Mouse (Mus musculus) lung, postnatal 0 days (tissue): ENCODE measurements at regions not wholly inside any gene's neighbourhood (a gene's known extent, or its start where the extent isn't known, plus 50 kb on each side); places are given as distances from the start of the nearest gene placed in this dataset.

Experiments used
- ATAC-seq: fragments of 200-750 bp; cut with Nextera tagmentation; 2 replicates; pipeline ENCODE4 v1.8.0; 2017; ENCODE audit warnings: moderate library complexity
- DNase-seq: peaks from one replicate; pipeline ENCODE4 v3.0.0-alpha.2; 2016; ENCODE audit warnings: low spot score
- H3K27ac ChIP-seq: fragments of 300-500 bp; sonication (generic); 2 replicates; pipeline ENCODE4 v1.5.1; 2014; ENCODE audit warnings: antibody characterized with exemption, mild to moderate bottlenecking, low read length, mixed read lengths
- H3K27me3 ChIP-seq: fragments of 300-500 bp; sonication (generic); replicated peaks from 2 replicates; pipeline ENCODE4 v1.6.1; 2014; ENCODE audit warnings: low read length, mixed read lengths; ENCODE audit not compliant: insufficient read depth
- H3K36me3 ChIP-seq: fragments of 300-500 bp; sonication (generic); 2 replicates; pipeline ENCODE4 v1.6.1; 2014; ENCODE audit warnings: low read length, mixed read lengths; ENCODE audit not compliant: insufficient read depth
- H3K4me1 ChIP-seq: fragments of 300-500 bp; sonication (generic); 2 replicates; pipeline ENCODE4 v1.6.1; 2014; ENCODE audit warnings: antibody characterized with exemption, low read depth, low read length, mixed read lengths; ENCODE audit not compliant: insufficient read depth
- H3K4me2 ChIP-seq: fragments of 300-500 bp; sonication (generic); replicated peaks from 2 replicates; pipeline ENCODE4 v1.6.1; 2014; ENCODE audit warnings: low read depth, mild to moderate bottlenecking, low read length, moderate library complexity, mixed read lengths
- H3K4me3 ChIP-seq: fragments of 300-500 bp; sonication (generic); 2 replicates; pipeline ENCODE4 v1.5.1; 2014; ENCODE audit warnings: low read depth, low read length
- H3K9ac ChIP-seq: fragments of 300-500 bp; sonication (generic); replicated peaks from 2 replicates; pipeline ENCODE4 v1.6.1; 2014; ENCODE audit warnings: low read depth, mild to moderate bottlenecking
- H3K9me3 ChIP-seq: fragments of 300-500 bp; sonication (generic); 2 replicates; pipeline ENCODE4 v1.6.1; 2016; ENCODE audit warnings: low read length, mixed read lengths
- CTCF ChIP-seq: IDR thresholded peaks from 2 replicates; pipeline ENCODE4 v1.5.1; 2016; ENCODE audit warnings: antibody characterized with exemption, mild to moderate bottlenecking
- EP300 ChIP-seq: IDR thresholded peaks from 2 replicates; pipeline ENCODE4 v1.6.1; 2016; ENCODE audit warnings: antibody characterized with exemption, mild to moderate bottlenecking, control low read depth
- WGBS: fragments of 180-500 bp; shearing (Covaris S2); extraction: QIAGEN DNeasy Blood & Tissue Kit; methylation state at CpG from one replicate; pipeline ENCODE4 v1.1.7; 2014; 5-methylcytosine and 5-hydroxymethylcytosine counted together

GRCm38 (mm10) chr11:111526010-111526742 lies 460.2 kb downstream of the Kcnj2 start:
- no peaks in the 10 kb centered on the region for H3K4me1 ChIP-seq
- no peak overlapping the region for H3K4me3 ChIP-seq
- no peaks in the 10 kb centered on the region for H3K27me3 ChIP-seq
- no peak overlapping the region for H3K9ac ChIP-seq
- DNase-seq (no peak), ATAC-seq (no peak)
- no peak for TF ChIP-seq CTCF
- TF ChIP-seq EP300 = no peak
- H3K4me2 ChIP-seq = no peak overlapping the region
- no peaks in the 10 kb centered on the region for H3K36me3 ChIP-seq
- H3K9me3 ChIP-seq = no peaks in the 10 kb centered on the region
- H3K27ac ChIP-seq = no peak overlapping the region
- WGBS = 72% methylated on average over 6 of the region's 6 CpGs

- TF ChIP-seq CTCF (no peak), EP300 (no peak)
- no peaks in the 10 kb centered on the region for H3K27me3 ChIP-seq
- no peaks in the 10 kb centered on the region for H3K9me3 ChIP-seq
- no peak overlapping the region for H3K4me3 ChIP-seq
- WGBS = 68% methylated on average over 9 of the region's 9 CpGs
- ATAC-seq = no peak
- no peak overlapping the region for H3K4me2 ChIP-seq
- no peak overlapping the region for H3K9ac ChIP-seq
- DNase-seq = no peak
- no peaks in the 10 kb centered on the region for H3K36me3 ChIP-seq
- H3K4me1 ChIP-seq = no peaks in the 10 kb centered on the region
- H3K27ac ChIP-seq = no peak overlapping the region
These were observed 463.6 kb downstream of the Kcnj2 start for GRCm38 (mm10) chr11:111529591-111529990.

DNA sequence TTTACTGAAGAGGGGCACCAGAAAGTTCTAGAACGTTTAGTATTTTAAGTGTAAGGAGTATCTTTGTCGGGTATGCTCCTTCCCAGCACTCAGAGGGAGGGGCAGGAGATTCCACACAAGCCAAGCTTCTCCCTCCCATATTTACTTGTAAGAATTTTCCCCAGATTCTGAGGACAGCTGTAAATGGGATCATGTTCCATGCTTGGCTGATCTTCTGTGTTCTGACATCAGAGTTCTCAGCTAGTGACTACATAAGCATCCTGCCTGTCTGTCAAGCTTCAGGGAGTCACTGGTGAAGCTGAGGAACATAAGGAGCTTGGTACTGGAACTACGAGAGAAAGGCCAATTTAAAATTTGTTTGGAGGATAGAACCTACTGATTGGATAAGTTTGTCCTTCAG lies 464.9 kb downstream of the Kcnj2 start:
- Histone ChIP-seq H3K9ac (no peak overlapping the region), H3K4me1 (no peaks in the 10 kb centered on the region), H3K27me3 (no peaks in the 10 kb centered on the region), H3K4me2 (no peak overlapping the region), H3K4me3 (no peak overlapping the region), H3K9me3 (no peaks in the 10 kb centered on the region), H3K27ac (no peak overlapping the region), H3K36me3 (no peaks in the 10 kb centered on the region)
- TF ChIP-seq CTCF (no peak), EP300 (no peak)
- ATAC-seq (no peak), DNase-seq (no peak)
- WGBS = 69% methylated on average over 3 of the region's 3 CpGs

DNA sequence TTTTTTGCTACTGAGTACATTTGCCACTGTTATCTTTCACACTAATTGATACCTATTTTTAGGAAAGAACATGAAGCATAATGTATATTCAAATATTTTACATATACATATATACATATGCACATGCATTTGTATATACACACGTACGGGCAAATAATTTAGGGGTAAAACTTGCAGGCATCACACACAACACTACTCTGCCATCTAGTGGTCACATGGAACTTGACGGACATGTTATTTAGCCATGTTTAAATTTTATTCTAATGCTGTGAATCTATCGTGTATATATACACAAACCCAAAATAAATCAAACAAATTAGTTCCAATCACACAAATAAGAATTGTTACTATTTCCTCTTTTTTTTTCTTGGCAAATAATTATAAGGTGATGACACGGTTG lies 466.5 kb downstream of the Kcnj2 start:
- peak; percentile 60 for DNase-seq
- 22% methylated on average over 5 of the region's 5 CpGs for WGBS
- ATAC-seq = no peak
- 0 out of 2 replicates have a peak, but pooled peaks cover 4% of the 10 kb centered on the region for H3K4me1 ChIP-seq
- no peaks in the 10 kb centered on the region for H3K27me3 ChIP-seq
- H3K36me3 ChIP-seq = no peaks in the 10 kb centered on the region
- H3K4me2 ChIP-seq = no peak overlapping the region
- TF ChIP-seq EP300 (no peak), CTCF (peak; percentile 73)
- no peaks in the 10 kb centered on the region for H3K9me3 ChIP-seq
- H3K9ac ChIP-seq = no peak overlapping the region
- no peak overlapping the region for H3K27ac ChIP-seq
- H3K4me3 ChIP-seq = no peak overlapping the region

DNA sequence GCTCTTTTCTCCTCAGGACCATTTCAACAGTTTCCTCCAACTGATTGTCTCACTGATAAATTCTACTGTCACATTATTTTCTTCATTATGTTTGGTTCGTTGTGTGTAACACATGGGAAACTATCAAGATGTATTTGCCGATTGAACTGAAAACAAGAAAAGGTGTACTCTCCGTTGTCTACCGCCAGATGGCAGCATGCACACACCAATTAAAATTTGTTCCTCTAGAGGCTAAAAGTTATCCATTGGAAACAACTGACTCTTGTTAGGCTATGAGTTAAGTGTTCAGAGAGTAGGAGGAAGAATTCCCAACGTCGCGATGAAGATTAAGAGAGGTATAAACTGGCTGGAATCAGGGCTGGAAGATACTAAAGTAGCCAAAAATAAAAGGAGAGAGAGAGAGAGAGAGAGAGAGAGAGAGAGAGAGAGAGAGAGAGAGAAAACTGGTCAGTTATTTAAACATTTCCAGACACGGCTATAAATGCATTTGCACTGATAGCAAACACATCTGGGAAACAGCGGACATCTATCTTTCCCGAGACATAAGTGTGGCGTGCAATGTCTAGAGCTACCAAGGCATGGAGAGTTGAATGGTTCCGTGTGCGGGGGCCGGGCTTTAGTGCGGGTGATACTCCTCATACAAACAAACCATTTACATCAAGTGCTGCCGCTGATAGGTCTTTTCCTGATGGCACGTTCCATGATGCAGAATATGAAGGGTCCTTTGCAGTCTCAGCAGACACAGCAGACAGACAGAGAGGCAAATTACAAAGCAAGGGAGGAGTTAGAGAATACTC lies 470.3 kb downstream of the Kcnj2 start:
- peak; percentile 83 for DNase-seq
- no peak for ATAC-seq
- Histone ChIP-seq H3K9ac (no peak overlapping the region), H3K36me3 (no peaks in the 10 kb centered on the region), H3K27ac (no peak overlapping the region), H3K4me3 (no peak overlapping the region), H3K27me3 (no peaks in the 10 kb centered on the region), H3K9me3 (no peaks in the 10 kb centered on the region), H3K4me2 (peak overlapping the region; percentile 30), H3K4me1 (0 out of 2 replicates have a peak, but pooled peaks cover 4% of the 10 kb centered on the region)
- TF ChIP-seq EP300 (no peak), CTCF (peak; percentile 87)
- 12% methylated on average over 17 of the region's 17 CpGs for WGBS

- Histone ChIP-seq H3K4me3 (no peak overlapping the region), H3K27ac (no peak overlapping the region), H3K27me3 (no peaks in the 10 kb centered on the region), H3K4me2 (no peak overlapping the region), H3K9me3 (no peaks in the 10 kb centered on the region), H3K9ac (no peak overlapping the region), H3K36me3 (no peaks in the 10 kb centered on the region), H3K4me1 (0 out of 2 replicates have a peak, but pooled peaks cover 4% of the 10 kb centered on the region)
- TF ChIP-seq EP300 = no peak
- peak; percentile 85 for TF ChIP-seq CTCF
- 20% methylated on average over 3 of the region's 3 CpGs for WGBS
- DNase-seq (peak; percentile 58), ATAC-seq (no peak)
These were observed 471.7 kb downstream of the Kcnj2 start for GRCm38 (mm10) chr11:111537654-111538053.
